Mouse (Mus musculus) heart, embryonic 14.5 days (tissue): ENCODE measurements around the gene Crct1. TPM values are rescaled to one million over a fixed set of nuclear protein-coding genes. Genes with fewer than 3 reads are reported as not detected.

Experiments used
- ATAC-seq: fragments of 200-750 bp; cut with Nextera tagmentation; 2 replicates; pipeline ENCODE4 v1.8.0; 2017; ENCODE audit warnings: low read depth, moderate TSS enrichment; ENCODE audit not compliant: insufficient number of reproducible peaks, insufficient read depth, low FRiP score
- H3K27ac ChIP-seq, 2 experiments: fragments of 200-500 bp in 1 of 2; fragments of 300-500 bp in 1 of 2; sonication (generic) in 1 of 2; replicated peaks in 1 of 2; 2 replicates each; pipeline ENCODE4 v1.5.1; 2012 to 2014; ENCODE audit warnings: low read depth in 2 of 2, low read length in 2 of 2, control low read depth in 1 of 2, mild to moderate bottlenecking in 1 of 2, mixed read lengths in 1 of 2; ENCODE audit not compliant: control insufficient read depth in 1 of 2, insufficient read depth in 1 of 2
- H3K27me3 ChIP-seq: fragments of 300-500 bp; sonication (generic); 2 replicates; pipeline ENCODE4 v1.6.1; 2014; ENCODE audit warnings: mild to moderate bottlenecking, low read length, control low read depth; ENCODE audit not compliant: control insufficient read depth, insufficient read depth
- H3K36me3 ChIP-seq: fragments of 300-500 bp; sonication (generic); 2 replicates; pipeline ENCODE4 v1.6.1; 2014; ENCODE audit warnings: mild to moderate bottlenecking, control low read depth, low read length, mixed read lengths; ENCODE audit not compliant: control insufficient read depth, insufficient read depth
- H3K4me1 ChIP-seq, 2 experiments: fragments of 200-500 bp in 1 of 2; fragments of 300-500 bp in 1 of 2; sonication (generic) in 1 of 2; 2 replicates each; pipeline ENCODE4 v1.6.1; 2012 to 2014; ENCODE audit warnings: low read length in 2 of 2, control low read depth in 1 of 2, mixed read lengths in 1 of 2; ENCODE audit not compliant: control insufficient read depth in 2 of 2, insufficient read depth in 2 of 2
- H3K4me2 ChIP-seq: fragments of 300-500 bp; sonication (generic); 2 replicates; pipeline ENCODE4 v1.6.1; 2014; ENCODE audit warnings: mild to moderate bottlenecking, low read length
- H3K4me3 ChIP-seq, 2 experiments: fragments of 200-500 bp in 1 of 2; fragments of 300-500 bp in 1 of 2; sonication (generic) in 1 of 2; 2 replicates each; pipeline ENCODE4 v1.5.1; 2012 to 2014; ENCODE audit warnings: low read length in 2 of 2, mild to moderate bottlenecking in 2 of 2, control low read depth in 1 of 2, low read depth in 1 of 2, moderate library complexity in 1 of 2; ENCODE audit not compliant: control insufficient read depth in 1 of 2, insufficient read depth in 1 of 2
- H3K9ac ChIP-seq: fragments of 300-500 bp; sonication (generic); 2 replicates; pipeline ENCODE4 v1.6.1; 2014; ENCODE audit warnings: mild to moderate bottlenecking, low read length
- H3K9me3 ChIP-seq: fragments of 300-500 bp; sonication (generic); 2 replicates; pipeline ENCODE4 v1.6.1; 2016; ENCODE audit warnings: low read length, control low read depth; ENCODE audit not compliant: control insufficient read depth
- WGBS: fragments of 180-500 bp; shearing (Covaris S2); extraction: QIAGEN DNeasy Blood & Tissue Kit; methylation state at CpG from one replicate; pipeline ENCODE4 v1.1.7; 2014; 5-methylcytosine and 5-hydroxymethylcytosine counted together
- polyA plus RNA-seq: library from polyadenylated mRNA; unstranded; fragments of >200 nt; fragmentation: Nextera tagmentation; extraction: Ambion mirVana; gene quantifications from 2 replicates; pipeline ENCODE4 v1.2.1, GENCODE M21; 2014

The Crct1 gene
- polyA plus RNA-seq, 1 experiment from 2014 or later = not detected

- Histone ChIP-seq H3K9ac (no peak within 1 kb of the TSS), H3K27me3 (no peaks in the 10 kb centered on the region), H3K4me2 (no peak within 1 kb of the TSS), H3K27ac (no peak within 1 kb of the TSS), H3K36me3 (no peaks in the 10 kb centered on the region), H3K4me1 (no peaks in the 10 kb centered on the region), H3K4me3 (no peak within 1 kb of the TSS), H3K9me3 (no peaks in the 10 kb centered on the region)
- WGBS = 72% methylated on average over 2 of the region's 2 CpGs
- ATAC-seq = no peak
These were observed 48.7 kb downstream of the Crct1 start, which contains the start of gene Lce3e for GRCm38 (mm10) chr3:92966761-92967160. Lce3e (plus strand) TSS chr3:92967061.

Other genes starting within 250 kb of the Crct1 start
- not detected in 2 replicates for gene Lce1i, start 236.8 kb downstream of the Crct1 start, polyA plus RNA-seq
- not detected in 2 replicates for gene Lce1j, start 225.2 kb downstream of the Crct1 start, polyA plus RNA-seq
- gene Lce1k, start 207.8 kb downstream of the Crct1 start, polyA plus RNA-seq = not detected in 2 replicates
- not detected in 2 replicates for gene Kprp, start 188.4 kb downstream of the Crct1 start, polyA plus RNA-seq
- gene Lce1l, start 164.4 kb downstream of the Crct1 start, polyA plus RNA-seq = not detected in 2 replicates
- not detected in 2 replicates for gene 2310050C09Rik, start 145.5 kb downstream of the Crct1 start, polyA plus RNA-seq
- gene Lce3a, start 89.5 kb downstream of the Crct1 start, polyA plus RNA-seq = not detected in 2 replicates
- gene Lce3b, start 82.7 kb downstream of the Crct1 start, polyA plus RNA-seq = not detected in 2 replicates
- gene Lce3c, start 71.2 kb downstream of the Crct1 start, polyA plus RNA-seq = not detected in 2 replicates
- not detected in 2 replicates for gene Lce3d, start 58.3 kb downstream of the Crct1 start, polyA plus RNA-seq
- gene Lce3e, start 48.6 kb downstream of the Crct1 start, polyA plus RNA-seq = not detected in 2 replicates
- not detected in 2 replicates for gene Lce3f, start 23.5 kb downstream of the Crct1 start, polyA plus RNA-seq
- gene Lce1m, start 3.4 kb upstream of the Crct1 start, polyA plus RNA-seq = not detected in 2 replicates
- gene Gm4858, start 53.1 kb upstream of the Crct1 start, polyA plus RNA-seq = not detected in 2 replicates
- gene Crnn, start 129.1 kb upstream of the Crct1 start, polyA plus RNA-seq = not detected in 2 replicates
- not detected in 2 replicates for gene Flg2, start 181.6 kb upstream of the Crct1 start, polyA plus RNA-seq